Comparison of ENCODE assay signal across 10 mouse cellular contexts in genomic region chr4:98107093-98107453, GRCm38 (mm10).
A peak's percentile ranks its signal among the peaks of the same experiment; 100 is the strongest.
DNase-seq lines count a peak whose midpoint lies in the region; ATAC-seq and TF ChIP-seq lines count a peak whose summit lies in the region.
"Had no signal": no experiment of that assay in that cellular context is flagged by ENCODE, and none has a peak within 500 bp of the region (broad histone marks: within the 10 kb centered on the region; RNA-seq: fewer than 3 reads in every experiment).

No protein-coding gene starts in this region.

- no peaks in the 10 kb centered on the region; the same call in 1 of the 2 replicates for H3K36me3 ChIP-seq in heart, embryonic 11.5 days (ENCODE audit: control insufficient read depth, insufficient read depth, low read length)
- no peaks in the 10 kb centered on the region for H3K36me3 ChIP-seq in stomach, embryonic 14.5 days (ENCODE audit: control insufficient read depth, insufficient read depth, low read length)
- H3K36me3 ChIP-seq in stomach, postnatal 0 days (ENCODE audit: control insufficient read depth, insufficient read depth, low read length) = no peaks in the 10 kb centered on the region
- H3K36me3 ChIP-seq in intestine, embryonic 16.5 days (ENCODE audit: control insufficient read depth, insufficient read depth, low read length) = no peaks in the 10 kb centered on the region

- H3K27me3 ChIP-seq in heart, embryonic 11.5 days (ENCODE audit: control insufficient read depth, insufficient read depth, low read length) = no peaks in the 10 kb centered on the region
- H3K27me3 ChIP-seq in stomach, embryonic 14.5 days (ENCODE audit: control insufficient read depth, insufficient read depth, low read length) = no peaks in the 10 kb centered on the region
- no peaks in the 10 kb centered on the region for H3K27me3 ChIP-seq in stomach, postnatal 0 days (ENCODE audit: control insufficient read depth, insufficient read depth, low read length)
- no peaks in the 10 kb centered on the region for H3K27me3 ChIP-seq in intestine, embryonic 16.5 days (replicated peaks; ENCODE audit: control insufficient read depth, insufficient read depth, low read length)

- no peak overlapping the region for H3K9ac ChIP-seq in heart, embryonic 11.5 days (ENCODE audit: low read depth, low read length)
- no peak overlapping the region for H3K9ac ChIP-seq in stomach, embryonic 14.5 days (replicated peaks; ENCODE audit: low read depth, low read length)
- no peak overlapping the region for H3K9ac ChIP-seq in stomach, postnatal 0 days (ENCODE audit: low read length)
- no peak overlapping the region for H3K9ac ChIP-seq in intestine, embryonic 16.5 days (ENCODE audit: low read depth, low read length)

- no peak overlapping the region for H3K4me3 ChIP-seq in heart, embryonic 11.5 days (ENCODE audit: low read depth, low read length)
- H3K4me3 ChIP-seq in stomach, embryonic 14.5 days (ENCODE audit: low read depth, low read length) = no peak overlapping the region
- H3K4me3 ChIP-seq in stomach, postnatal 0 days (ENCODE audit: low read depth, low read length) = no peak overlapping the region
- no peak overlapping the region for H3K4me3 ChIP-seq in intestine, embryonic 16.5 days (ENCODE audit: low read length)

- peaks cover 28% of the 10 kb centered on the region for H3K4me1 ChIP-seq in heart, embryonic 11.5 days (ENCODE audit: control insufficient read depth, insufficient read depth, low read length)
- H3K4me1 ChIP-seq in stomach, embryonic 14.5 days (ENCODE audit: control insufficient read depth, insufficient read depth, low read length) = peaks cover 40% of the 10 kb centered on the region
- H3K4me1 ChIP-seq in stomach, postnatal 0 days (replicated peaks; ENCODE audit: control insufficient read depth, insufficient read depth) = peaks cover 3% of the 10 kb centered on the region; the same call in 1 of the 2 replicates
- peaks cover 24% of the 10 kb centered on the region for H3K4me1 ChIP-seq in intestine, embryonic 16.5 days (ENCODE audit: control insufficient read depth, insufficient read depth, low read length)

- H3K4me2 ChIP-seq in heart, embryonic 11.5 days = no peak overlapping the region
- peak overlapping the region; percentile 18; the same call in 1 of the 2 replicates for H3K4me2 ChIP-seq in stomach, embryonic 14.5 days (replicated peaks; ENCODE audit: low read depth, low read length)
- H3K4me2 ChIP-seq in stomach, postnatal 0 days (replicated peaks; ENCODE audit: low read depth) = no peak overlapping the region
- H3K4me2 ChIP-seq in intestine, embryonic 16.5 days (ENCODE audit: low read depth, low read length) = peak overlapping the region; percentile 21

- no peak for TF ChIP-seq CTCF in stomach, postnatal 0 days (IDR thresholded peaks at IDR 0.05; ENCODE audit: low read depth)

- no peak for DNase-seq in heart, adult 8-10 months (ENCODE audit: low spot score)
- DNase-seq in stomach, postnatal 0 days (ENCODE audit: low spot score) = no peak
- no peak for DNase-seq in adipocyte (ENCODE audit: low spot score)
- DNase-seq in adrenal gland, adult 8-10 months = no peak
- DNase-seq: cerebellum, adult 11-12 months; lung, adult 18-20 months had no signal

- ATAC-seq in heart, embryonic 11.5 days (replicated peaks; ENCODE audit: insufficient number of reproducible peaks, low FRiP score, low TSS enrichment) = no peak
- ATAC-seq in stomach, embryonic 14.5 days (ENCODE audit: insufficient number of reproducible peaks, insufficient read depth, low FRiP score, low read depth) = no peak
- no peak for ATAC-seq in stomach, postnatal 0 days (ENCODE audit: low FRiP score, low TSS enrichment)
- ATAC-seq in intestine, embryonic 16.5 days = peak; percentile 82
- ATAC-seq in activated CD4-positive, CD25-positive, alpha-beta regulatory T cell, adult 4 months = no peak

- peak overlapping the region; percentile 81; the same call in 1 of the 2 replicates for H3K27ac ChIP-seq in heart, embryonic 11.5 days (ENCODE audit: low read depth, low read length)
- H3K27ac ChIP-seq in stomach, embryonic 14.5 days (ENCODE audit: low read length) = peak overlapping the region; percentile 84; the same call in 1 of the 2 replicates
- no peak overlapping the region for H3K27ac ChIP-seq in stomach, postnatal 0 days (replicated peaks)
- 0 out of 2 replicates have a peak overlapping the region, but pooled peaks have one; percentile 4 for H3K27ac ChIP-seq in intestine, embryonic 16.5 days (ENCODE audit: low read length)

- no peaks in the 10 kb centered on the region for H3K9me3 ChIP-seq in heart, embryonic 11.5 days (replicated peaks; ENCODE audit: control insufficient read depth, low read length)
- no peaks in the 10 kb centered on the region for H3K9me3 ChIP-seq in stomach, embryonic 14.5 days (ENCODE audit: control insufficient read depth, low read depth, low read length)
- no peaks in the 10 kb centered on the region for H3K9me3 ChIP-seq in stomach, postnatal 0 days (ENCODE audit: control insufficient read depth, low read length)
- no peaks in the 10 kb centered on the region for H3K9me3 ChIP-seq in intestine, embryonic 16.5 days (ENCODE audit: control insufficient read depth, low read length)

- TF ChIP-seq EP300 in stomach, postnatal 0 days (optimal IDR thresholded peaks at IDR 0.05) = no peak

- WGBS in heart, embryonic 11.5 days (ENCODE audit: insufficient replicate concordance) = 23% methylated on average over 4 of the region's 4 CpGs
- WGBS in stomach, embryonic 14.5 days = 13% methylated on average over 4 of the region's 4 CpGs
- WGBS in stomach, postnatal 0 days = 37% methylated on average over 4 of the region's 4 CpGs
- WGBS in intestine, embryonic 16.5 days = 9% methylated on average over 4 of the region's 4 CpGs

Comparison
In these comparisons a context has a peak if more than half of its experiments do, and no peak if none do; other contexts are left out.
1. H3K4me2 ChIP-seq: peak in stomach, embryonic 14.5 days (single experiment) and intestine, embryonic 16.5 days (single experiment); none in heart, embryonic 11.5 days (single experiment) and stomach, postnatal 0 days (single experiment).